Mouse (Mus musculus) G1E (cell line): Measurements from ENCODE around the gene Arsa.

Source experiments
- CTCF ChIP-seq: IDR thresholded peaks from 2 replicates; pipeline ENCODE4 v1.5.1; 2012; ENCODE audit warnings: low read depth, low read length, inconsistent platforms, mixed read lengths
- GATA1 ChIP-seq: IDR thresholded peaks from 2 replicates; pipeline ENCODE4 v1.6.1; 2012; ENCODE audit warnings: borderline replicate concordance, low read length, inconsistent platforms, mixed read lengths
- GATA2 ChIP-seq: IDR thresholded peaks from 2 replicates; pipeline ENCODE4 v1.6.1; 2012; ENCODE audit warnings: low read depth, low read length, inconsistent platforms, borderline replicate concordance
- TAL1 ChIP-seq: conservative IDR thresholded peaks from 2 replicates; pipeline ENCODE4 v1.6.1; 2012; ENCODE audit warnings: low read depth, low read length, inconsistent platforms, mixed read lengths

GRCm38 (mm10) chr15:89432946-89433345 lies 44.3 kb downstream of the Arsa start:
- TF ChIP-seq CTCF (no peak), TAL1 (no peak), GATA1 (no peak), GATA2 (no peak)
